Mouse (Mus musculus): ENCODE results near the gene Speer2.

Gene Speer2

DNA sequence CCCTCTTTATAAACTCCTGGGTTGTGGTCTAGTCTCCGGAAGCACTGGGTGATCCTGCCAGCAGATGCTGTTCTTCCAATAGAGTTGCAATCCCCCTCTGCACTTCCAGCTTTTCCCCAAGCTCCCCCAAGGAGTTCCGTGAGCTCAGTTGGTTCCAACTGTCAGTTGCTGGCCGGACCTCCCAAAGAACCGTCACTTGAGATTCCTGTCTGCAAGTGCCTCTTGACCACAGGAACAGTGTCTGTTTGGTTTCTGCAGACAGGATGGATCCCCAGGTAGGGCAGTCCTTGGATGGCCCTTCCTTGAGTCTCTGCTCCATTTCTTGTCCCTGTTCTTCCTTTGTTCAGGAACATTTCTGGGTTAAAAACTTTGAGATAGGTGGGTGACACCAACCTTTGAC is at the start of gene Speer2:
Speer2 (minus strand) TSS at position 101 of the 400 bp plus-strand sequence.
- no peak for DNase-seq (ENCODE audit: low spot score)

DNA sequence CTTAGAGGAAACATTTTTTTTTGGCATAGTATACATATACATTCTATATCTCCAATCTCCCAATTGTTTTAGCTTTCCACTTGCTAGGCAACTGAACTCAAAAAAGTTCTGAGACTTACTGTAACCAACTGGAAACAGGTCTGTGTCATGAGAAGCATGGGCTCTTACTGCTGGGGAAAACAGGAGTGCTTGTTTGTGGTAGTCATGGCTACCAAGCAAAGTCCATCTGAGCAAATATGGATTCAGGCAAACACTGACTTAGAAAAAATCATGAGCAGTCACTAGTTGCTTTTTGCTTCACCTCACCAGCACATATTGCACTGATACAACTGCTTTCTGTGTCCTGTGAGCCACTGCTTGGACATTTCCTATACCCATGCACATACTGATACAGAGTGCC is 40.8 kb upstream of the Speer2 start:
- no peak for DNase-seq (ENCODE audit: low spot score)

DNA sequence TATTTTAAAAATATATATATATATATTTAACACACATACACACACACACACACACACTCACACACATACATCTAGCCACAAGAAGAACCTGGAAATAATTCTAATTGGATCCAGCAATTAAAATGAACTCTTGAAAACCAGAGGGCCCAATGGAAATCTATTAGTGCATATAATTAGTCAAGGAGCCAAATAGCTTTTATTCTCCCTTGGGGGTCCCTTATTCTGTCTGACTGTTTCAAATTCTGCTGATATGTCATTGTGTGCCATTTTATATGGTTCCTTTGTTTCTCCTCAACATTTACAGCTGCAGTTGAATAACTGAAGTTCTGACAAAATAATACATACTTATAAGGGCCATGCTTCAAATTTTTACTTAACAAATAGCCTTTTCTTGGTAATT is 17.2 kb upstream of the Speer2 start:
- DNase-seq (ENCODE audit: low spot score), result no peak

DNA sequence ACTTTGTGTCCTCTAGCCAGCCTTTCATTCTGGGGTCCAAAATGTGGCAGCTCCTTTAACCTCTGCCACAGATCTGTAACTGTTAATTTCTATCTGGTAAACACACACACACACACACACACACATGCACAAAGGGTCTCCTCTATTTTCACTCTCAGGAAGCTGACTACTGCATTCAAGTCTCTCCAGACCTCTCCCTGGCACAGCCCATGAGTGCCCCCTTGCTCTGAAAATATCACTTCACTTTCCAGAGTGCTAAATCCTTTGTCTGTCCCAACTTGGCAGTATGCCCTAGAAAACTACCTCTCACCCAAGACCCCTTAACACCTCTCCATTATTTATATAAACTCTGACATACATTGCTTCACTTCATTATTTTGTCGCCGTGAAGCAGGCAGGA is 26.9 kb downstream of the Speer2 start:
- no peak for DNase-seq (ENCODE audit: low spot score)

DNA sequence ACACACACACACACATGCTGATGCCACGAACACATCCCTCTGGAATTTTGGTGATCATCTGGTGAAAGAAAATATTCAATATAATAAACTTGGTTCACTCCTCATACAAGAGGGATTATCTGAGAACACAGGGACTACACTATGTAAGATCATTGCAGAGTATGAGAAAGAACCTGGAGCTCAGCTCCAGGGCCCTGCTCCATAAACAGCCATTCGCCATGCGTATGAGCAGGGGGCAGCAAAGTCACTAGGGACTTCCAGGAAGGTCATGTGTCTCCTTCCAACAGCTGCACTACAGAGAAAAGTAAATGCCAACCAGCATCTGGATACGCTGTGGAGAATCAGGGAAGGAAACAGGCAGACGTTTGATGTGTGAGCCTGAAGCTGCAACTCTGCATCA is 49.9 kb downstream of the Speer2 start:
- DNase-seq (ENCODE audit: low spot score), result no peak

All from spleen, adult 12 weeks (tissue).